Mouse (Mus musculus): ENCODE measurements around the gene Cybc1.
A peak's percentile ranks its signal among the peaks of the same experiment; 100 is the strongest.

The Cybc1 gene

GRCm38 (mm10) chr11:121204161-121205006 is 24.7 kb downstream of the Cybc1 start, which contains the start of the genes Hexdc and Ogfod3:
TSS of gene Hexdc (plus strand) at chr11:121204433.
TSS of gene Ogfod3 (minus strand) at chr11:121204711.
- peak; percentile 96 for DNase-seq (ENCODE audit: low spot score)

GRCm38 (mm10) chr11:121203859-121204160 is 25.3 kb downstream of the Cybc1 start:
- DNase-seq (ENCODE audit: low spot score): no peak

GRCm38 (mm10) chr11:121201436-121202198 is 27.5 kb downstream of the Cybc1 start:
- DNase-seq (ENCODE audit: low spot score): no peak

- DNase-seq (ENCODE audit: low spot score): no peak
Observed at GRCm38 (mm10) chr11:121200781-121201180, 28.3 kb downstream of the Cybc1 start.

- no peak for DNase-seq (ENCODE audit: low spot score)
Observed at GRCm38 (mm10) chr11:121199851-121200250, 29.3 kb downstream of the Cybc1 start.

GRCm38 (mm10) chr11:121198622-121199021 is 30.5 kb downstream of the Cybc1 start:
- no peak for DNase-seq (ENCODE audit: low spot score)

GRCm38 (mm10) chr11:121193415-121193814 is 35.7 kb downstream of the Cybc1 start:
- no peak for DNase-seq (ENCODE audit: low spot score)

- no peak for DNase-seq (ENCODE audit: low spot score)
Observed at GRCm38 (mm10) chr11:121192742-121193141, 36.4 kb downstream of the Cybc1 start.

GRCm38 (mm10) chr11:121189681-121190080 is 39.4 kb downstream of the Cybc1 start:
- no peak for DNase-seq (ENCODE audit: low spot score)

- peak; percentile 44 for DNase-seq (ENCODE audit: low spot score)
Observed at GRCm38 (mm10) chr11:121176285-121177270, 52.5 kb downstream of the Cybc1 start.

- no peak for DNase-seq (ENCODE audit: low spot score)
Observed at GRCm38 (mm10) chr11:121174234-121174633, 54.9 kb downstream of the Cybc1 start.

- DNase-seq (ENCODE audit: low spot score): no peak
Observed at GRCm38 (mm10) chr11:121173203-121173602, 55.9 kb downstream of the Cybc1 start.
